ENCODE assay signal across 11 mouse cellular contexts in genomic region chr1:171096110-171096964, GRCm38 (mm10). TPM values are rescaled to one million over a fixed set of nuclear protein-coding genes. Genes with fewer than 3 reads are reported as not detected.
DNase-seq lines count a peak whose midpoint lies in the region; ATAC-seq lines count a peak whose summit lies in the region.
"Had no signal": no experiment of that assay in that cellular context is flagged by ENCODE, and none has a peak within 500 bp of the region (broad histone marks: within the 10 kb centered on the region; RNA-seq: fewer than 3 reads in every experiment).

No protein-coding gene starts in this region.

- no peak for ATAC-seq in forebrain, embryonic 14.5 days
- peak; percentile 55; the same call in 1 of the 2 replicates for ATAC-seq in kidney, embryonic 16.5 days (ENCODE audit: low FRiP score, low TSS enrichment)
- no peak for ATAC-seq in hindbrain, embryonic 16.5 days
- ATAC-seq in liver, embryonic 16.5 days (ENCODE audit: low read depth): peak; percentile 49; the same call in 1 of the 2 replicates
- ATAC-seq in monocyte, adult 5-6 weeks (replicated peaks; ENCODE audit: insufficient number of reproducible peaks, low FRiP score, low TSS enrichment, poor library complexity, severe bottlenecking): no peak

- H3K27me3 ChIP-seq in forebrain, embryonic 10.5 days (ENCODE audit: poor library complexity, severe bottlenecking): peaks cover 12% of the 10 kb centered on the region
- H3K27me3 ChIP-seq in forebrain, embryonic 14.5 days (replicated peaks; ENCODE audit: control insufficient read depth, insufficient read depth, low read length): no peaks in the 10 kb centered on the region
- H3K27me3 ChIP-seq in kidney, embryonic 16.5 days (ENCODE audit: insufficient read depth, low read length): no peaks in the 10 kb centered on the region
- H3K27me3 ChIP-seq in hindbrain, embryonic 16.5 days (replicated peaks; ENCODE audit: control insufficient read depth, insufficient read depth, low read length): no peaks in the 10 kb centered on the region
- no peaks in the 10 kb centered on the region for H3K27me3 ChIP-seq in liver, embryonic 16.5 days (ENCODE audit: control insufficient read depth, insufficient read depth, low read depth, low read length)

- H3K27ac ChIP-seq in forebrain, embryonic 10.5 days: no peak overlapping the region
- no peak overlapping the region for H3K27ac ChIP-seq in forebrain, embryonic 14.5 days (ENCODE audit: low read depth, low read length)
- no peak overlapping the region for H3K27ac ChIP-seq in kidney, embryonic 16.5 days (ENCODE audit: low read length)
- no peak overlapping the region for H3K27ac ChIP-seq in hindbrain, embryonic 16.5 days (ENCODE audit: low read depth, low read length)
- H3K27ac ChIP-seq in liver, embryonic 16.5 days (ENCODE audit: low read length): no peak overlapping the region

- peak overlapping the region; percentile 30 for H3K4me3 ChIP-seq in forebrain, embryonic 10.5 days
- no peak overlapping the region for H3K4me3 ChIP-seq in forebrain, embryonic 14.5 days (ENCODE audit: low read depth, low read length)
- H3K4me3 ChIP-seq in kidney, embryonic 16.5 days (ENCODE audit: low read length): peak overlapping the region; percentile 15; the same call in 1 of the 2 replicates
- no peak overlapping the region for H3K4me3 ChIP-seq in hindbrain, embryonic 16.5 days (ENCODE audit: low read length)
- H3K4me3 ChIP-seq in liver, embryonic 16.5 days (ENCODE audit: low read depth, low read length): no peak overlapping the region

- DNase-seq in forebrain, embryonic 10.5 days (ENCODE audit: extremely low spot score, low spot score): peak; percentile 32
- DNase-seq in forebrain, embryonic 14.5 days (ENCODE audit: low spot score): no peak
- no peak for DNase-seq in kidney, adult 11 months
- no peak for DNase-seq in adrenal gland, postnatal 14 days
- DNase-seq: cerebellum, postnatal 25 days; spleen, adult 18-20 months had no signal

- WGBS in forebrain, embryonic 10.5 days: 22% methylated on average over 10 of the region's 10 CpGs
- WGBS in forebrain, embryonic 14.5 days: 20% methylated on average over 10 of the region's 10 CpGs
- WGBS in kidney, embryonic 16.5 days: 14% methylated on average over 10 of the region's 10 CpGs
- 14% methylated on average over 10 of the region's 10 CpGs for WGBS in hindbrain, embryonic 16.5 days
- 36% methylated on average over 10 of the region's 10 CpGs for WGBS in liver, embryonic 16.5 days (ENCODE audit: insufficient replicate concordance)

- peaks cover 29% of the 10 kb centered on the region for H3K4me1 ChIP-seq in forebrain, embryonic 10.5 days
- H3K4me1 ChIP-seq in forebrain, embryonic 14.5 days (ENCODE audit: control insufficient read depth, insufficient read depth, low read length): no peaks in the 10 kb centered on the region
- H3K4me1 ChIP-seq in kidney, embryonic 16.5 days (ENCODE audit: insufficient read depth, low read length): peaks cover 8% of the 10 kb centered on the region
- H3K4me1 ChIP-seq in hindbrain, embryonic 16.5 days (ENCODE audit: control insufficient read depth, insufficient read depth, low read depth, low read length): no peaks in the 10 kb centered on the region
- peaks cover 21% of the 10 kb centered on the region for H3K4me1 ChIP-seq in liver, embryonic 16.5 days (ENCODE audit: control insufficient read depth, low read depth, low read length)

- H3K9ac ChIP-seq in forebrain, embryonic 14.5 days (ENCODE audit: low read length): no peak overlapping the region
- H3K9ac ChIP-seq in kidney, embryonic 16.5 days (replicated peaks; ENCODE audit: low read length): no peak overlapping the region
- H3K9ac ChIP-seq in hindbrain, embryonic 16.5 days (ENCODE audit: low read depth, low read length): no peak overlapping the region
- no peak overlapping the region for H3K9ac ChIP-seq in liver, embryonic 16.5 days (ENCODE audit: low read depth, low read length)

- H3K4me2 ChIP-seq in forebrain, embryonic 14.5 days (ENCODE audit: low read length): no peak overlapping the region
- peak overlapping the region; percentile 43 for H3K4me2 ChIP-seq in kidney, embryonic 16.5 days (replicated peaks; ENCODE audit: low read depth, low read length)
- peak overlapping the region; percentile 25; the same call in 1 of the 2 replicates for H3K4me2 ChIP-seq in hindbrain, embryonic 16.5 days (ENCODE audit: low read length)
- H3K4me2 ChIP-seq in liver, embryonic 16.5 days (ENCODE audit: low read depth, low read length): peak overlapping the region; percentile 2; the same call in 1 of the 2 replicates

- no peaks in the 10 kb centered on the region for H3K9me3 ChIP-seq in forebrain, embryonic 10.5 days
- no peaks in the 10 kb centered on the region for H3K9me3 ChIP-seq in forebrain, embryonic 14.5 days (replicated peaks; ENCODE audit: control insufficient read depth, low read length)
- 0 out of 2 replicates have a peak, but pooled peaks cover 4% of the 10 kb centered on the region for H3K9me3 ChIP-seq in kidney, embryonic 16.5 days (ENCODE audit: low read length)
- H3K9me3 ChIP-seq in hindbrain, embryonic 16.5 days (ENCODE audit: control insufficient read depth, low read length): no peaks in the 10 kb centered on the region
- no peaks in the 10 kb centered on the region for H3K9me3 ChIP-seq in liver, embryonic 16.5 days (replicated peaks; ENCODE audit: control insufficient read depth, low read length)

- H3K36me3 ChIP-seq in forebrain, embryonic 10.5 days (replicated peaks): no peaks in the 10 kb centered on the region
- H3K36me3 ChIP-seq in forebrain, embryonic 14.5 days (ENCODE audit: control insufficient read depth, insufficient read depth, low read length): no peaks in the 10 kb centered on the region
- H3K36me3 ChIP-seq in kidney, embryonic 16.5 days (ENCODE audit: insufficient read depth, low read length): no peaks in the 10 kb centered on the region
- no peaks in the 10 kb centered on the region for H3K36me3 ChIP-seq in hindbrain, embryonic 16.5 days (ENCODE audit: control insufficient read depth, insufficient read depth, low read length)
- no peaks in the 10 kb centered on the region for H3K36me3 ChIP-seq in liver, embryonic 16.5 days (ENCODE audit: control insufficient read depth, insufficient read depth)

RNA-seq across cellular contexts. Expression of gene Cfap126, which starts 17.4 kb away (rescaled TPM):
- 2.2 and 2.8 TPM in 2 replicates for polyA plus RNA-seq in forebrain, embryonic 10.5 days (2016; fragmentation: Nextera tagmentation; extraction: Ambion mirVana)
- polyA plus RNA-seq in forebrain, embryonic 14.5 days (2014; fragmentation: Nextera tagmentation; extraction: Ambion mirVana): 7.2 and 8.8 TPM in 2 replicates
- polyA plus RNA-seq in kidney, embryonic 16.5 days (2015; fragmentation: Nextera tagmentation; extraction: Ambion mirVana): 2.9 and 3.0 TPM in 2 replicates
- 11.6 and 11.8 TPM in 2 replicates for polyA plus RNA-seq in hindbrain, embryonic 16.5 days (2015; fragmentation: Nextera tagmentation; extraction: Ambion mirVana)
- 1.8 and 2.1 TPM in 2 replicates for polyA plus RNA-seq in liver, embryonic 16.5 days (2015; fragmentation: Nextera tagmentation; extraction: Ambion mirVana)
- 1.4 to 6.2 TPM (median 1.6 TPM) in 3 replicates for total RNA-seq in monocyte, adult 5-6 weeks (2017)
- total RNA-seq in adrenal gland, postnatal 14 days (2021): 0.71 and 1.9 TPM in 2 replicates

RNA-seq across cellular contexts. Expression of gene Fcgr3, which starts 31.6 kb away (rescaled TPM):
- polyA plus RNA-seq in forebrain, embryonic 10.5 days (2016; fragmentation: Nextera tagmentation; extraction: Ambion mirVana): 3.2 and 4.5 TPM in 2 replicates
- 8.3 and 11.5 TPM in 2 replicates for polyA plus RNA-seq in forebrain, embryonic 14.5 days (2014; fragmentation: Nextera tagmentation; extraction: Ambion mirVana)
- polyA plus RNA-seq in kidney, embryonic 16.5 days (2015; fragmentation: Nextera tagmentation; extraction: Ambion mirVana): 8.8 and 9.0 TPM in 2 replicates
- 9.8 and 11.5 TPM in 2 replicates for polyA plus RNA-seq in hindbrain, embryonic 16.5 days (2015; fragmentation: Nextera tagmentation; extraction: Ambion mirVana)
- 28.6 and 30.3 TPM in 2 replicates for polyA plus RNA-seq in liver, embryonic 16.5 days (2015; fragmentation: Nextera tagmentation; extraction: Ambion mirVana)
- total RNA-seq in monocyte, adult 5-6 weeks (2017): 270 to 442 TPM (median 434 TPM) in 3 replicates
- 8.1 and 10.3 TPM in 2 replicates for total RNA-seq in adrenal gland, postnatal 14 days (2021)

RNA-seq across cellular contexts. Expression of gene Sdhc, which starts 54.1 kb away (rescaled TPM):
- 266 and 273 TPM in 2 replicates for polyA plus RNA-seq in forebrain, embryonic 10.5 days (2016; fragmentation: Nextera tagmentation; extraction: Ambion mirVana)
- 301 and 310 TPM in 2 replicates for polyA plus RNA-seq in forebrain, embryonic 14.5 days (2014; fragmentation: Nextera tagmentation; extraction: Ambion mirVana)
- polyA plus RNA-seq in kidney, embryonic 16.5 days (2015; fragmentation: Nextera tagmentation; extraction: Ambion mirVana): 340 TPM in 2 replicates
- 316 and 354 TPM in 2 replicates for polyA plus RNA-seq in hindbrain, embryonic 16.5 days (2015; fragmentation: Nextera tagmentation; extraction: Ambion mirVana)
- 137 and 164 TPM in 2 replicates for polyA plus RNA-seq in liver, embryonic 16.5 days (2015; fragmentation: Nextera tagmentation; extraction: Ambion mirVana)
- 15.7 to 38.4 TPM (median 25.1 TPM) in 3 replicates for total RNA-seq in monocyte, adult 5-6 weeks (2017)
- total RNA-seq in adrenal gland, postnatal 14 days (2021): 733 and 773 TPM in 2 replicates

RNA-seq across cellular contexts. Expression of gene Mpz, which starts 54.2 kb away (rescaled TPM):
- polyA plus RNA-seq in forebrain, embryonic 10.5 days (2016; fragmentation: Nextera tagmentation; extraction: Ambion mirVana): 0.16 and 0.22 TPM in 2 replicates
- polyA plus RNA-seq in forebrain, embryonic 14.5 days (2014; fragmentation: Nextera tagmentation; extraction: Ambion mirVana): 0.09 and 0.22 TPM in 2 replicates
- polyA plus RNA-seq in kidney, embryonic 16.5 days (2015; fragmentation: Nextera tagmentation; extraction: Ambion mirVana): 0.57 and 0.68 TPM in 2 replicates
- polyA plus RNA-seq in hindbrain, embryonic 16.5 days (2015; fragmentation: Nextera tagmentation; extraction: Ambion mirVana): 4.7 and 5.3 TPM in 2 replicates
- polyA plus RNA-seq in liver, embryonic 16.5 days (2015; fragmentation: Nextera tagmentation; extraction: Ambion mirVana): 0.04 TPM in 1 of 2 replicates, not detected in the other
- total RNA-seq in monocyte, adult 5-6 weeks (2017): not detected in 3 replicates
- total RNA-seq in adrenal gland, postnatal 14 days (2021): 1.5 and 3.2 TPM in 2 replicates
- total RNA-seq: left cerebral cortex, postnatal 25 days had no signal

Comparison
In these comparisons a context has a peak if more than half of its experiments do, and no peak if none do; other contexts are left out.
1. H3K4me3 ChIP-seq: peak in forebrain, embryonic 10.5 days (single experiment) and kidney, embryonic 16.5 days (single experiment); none in forebrain, embryonic 14.5 days (single experiment), hindbrain, embryonic 16.5 days (single experiment) and liver, embryonic 16.5 days (single experiment).
2. ATAC-seq: peak in kidney, embryonic 16.5 days (single experiment) and liver, embryonic 16.5 days (single experiment); none in forebrain, embryonic 14.5 days (single experiment), hindbrain, embryonic 16.5 days (single experiment) and monocyte, adult 5-6 weeks (single experiment).